Mouse (Mus musculus): ENCODE measurements around the gene Zfp715.

DNA sequence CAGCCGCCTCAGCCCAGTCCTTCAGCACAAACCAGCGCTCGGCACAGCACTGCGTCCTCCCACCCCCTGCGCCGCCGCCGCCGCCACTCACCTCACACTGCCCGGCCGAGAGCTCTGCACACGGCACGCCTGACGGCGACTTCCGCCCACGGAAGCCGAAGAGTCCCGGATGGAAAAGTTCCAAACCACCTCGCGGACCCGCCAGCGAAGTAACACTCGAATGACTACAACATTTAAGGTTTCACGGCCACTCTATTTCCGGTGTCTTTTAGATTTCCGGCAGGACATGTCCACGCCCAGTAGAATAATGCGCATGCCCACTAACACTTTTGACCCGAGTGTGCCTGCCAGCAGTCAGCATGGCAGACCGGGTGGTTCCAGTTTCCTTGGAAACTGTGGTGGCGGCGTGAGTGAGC lies at the start of gene Zfp715:
- 0 out of 2 replicates have a peak, but pooled peaks have one; percentile 2 for TF ChIP-seq CTCF (IDR thresholded peaks at IDR 0.05)
- TF ChIP-seq EP300 (IDR thresholded peaks at IDR 0.05), result peak; percentile 81
